Mouse (Mus musculus) midbrain, embryonic 14.5 days (tissue): ENCODE data around the gene Ndufb10. TPM values are rescaled to one million over a fixed set of nuclear protein-coding genes. Genes with fewer than 3 reads are reported as not detected.
A peak's percentile ranks its signal among the peaks of the same experiment; 100 is the strongest.

Source experiments
- ATAC-seq: fragments of 200-750 bp; cut with Nextera tagmentation; 2 replicates; pipeline ENCODE4 v1.8.0; 2017; ENCODE audit warnings: moderate number of reproducible peaks, moderate library complexity; ENCODE audit not compliant: low FRiP score, low TSS enrichment
- DNase-seq: peaks from one replicate; pipeline ENCODE4 v3.0.0-alpha.2; 2015
- H3K27ac ChIP-seq: fragments of 300-500 bp; sonication (generic); replicated peaks from 2 replicates; pipeline ENCODE4 v1.5.1; 2014; ENCODE audit warnings: mild to moderate bottlenecking, low read depth, low read length, moderate library complexity
- H3K27me3 ChIP-seq: fragments of 300-500 bp; sonication (generic); 2 replicates; pipeline ENCODE4 v1.6.1; 2014; ENCODE audit warnings: low read length, control low read depth, mixed read lengths; ENCODE audit not compliant: control insufficient read depth, insufficient read depth
- H3K36me3 ChIP-seq: fragments of 300-500 bp; sonication (generic); 2 replicates; pipeline ENCODE4 v1.6.1; 2014; ENCODE audit warnings: low read length, control low read depth; ENCODE audit not compliant: control insufficient read depth, insufficient read depth
- H3K4me1 ChIP-seq: fragments of 300-500 bp; sonication (generic); 2 replicates; pipeline ENCODE4 v1.6.1; 2014; ENCODE audit warnings: mild to moderate bottlenecking, antibody characterized with exemption, low read length, control low read depth; ENCODE audit not compliant: control insufficient read depth, insufficient read depth
- H3K4me2 ChIP-seq: fragments of 300-500 bp; sonication (generic); 2 replicates; pipeline ENCODE4 v1.6.1; 2014; ENCODE audit warnings: mild to moderate bottlenecking, low read length, moderate library complexity
- H3K4me3 ChIP-seq: fragments of 300-500 bp; sonication (generic); replicated peaks from 2 replicates; pipeline ENCODE4 v1.5.1; 2014; ENCODE audit warnings: low read depth, low read length
- H3K9ac ChIP-seq: fragments of 300-500 bp; sonication (generic); replicated peaks from 2 replicates; pipeline ENCODE4 v1.6.1; 2014; ENCODE audit warnings: mild to moderate bottlenecking, low read length, moderate library complexity
- H3K9me3 ChIP-seq: fragments of 300-500 bp; sonication (generic); 2 replicates; pipeline ENCODE4 v1.6.1; 2016; ENCODE audit warnings: low read length, control low read depth, mixed read lengths; ENCODE audit not compliant: control insufficient read depth
- WGBS: fragments of 180-500 bp; shearing (Covaris S2); extraction: QIAGEN DNeasy Blood & Tissue Kit; methylation state at CpG from one replicate; pipeline ENCODE4 v1.1.7; 2014; 5-methylcytosine and 5-hydroxymethylcytosine counted together
- polyA plus RNA-seq: library from polyadenylated mRNA; unstranded; fragments of >200 nt; fragmentation: Nextera tagmentation; extraction: Ambion mirVana; gene quantifications from 2 replicates; pipeline ENCODE4 v1.2.1, GENCODE M21; 2014

The Ndufb10 gene
- polyA plus RNA-seq, 1 experiment from 2014 or later = 282 TPM

GRCm38 (mm10) chr17:24737135-24737810 is 13.0 kb upstream of the Ndufb10 start:
- ATAC-seq = no peak
- WGBS = 27% methylated on average over 8 of the region's 8 CpGs
- Histone ChIP-seq H3K9ac (peak overlapping the region; percentile 50; the same call in 1 of the 2 replicates), H3K27ac (no peak overlapping the region), H3K36me3 (no peaks in the 10 kb centered on the region), H3K27me3 (no peaks in the 10 kb centered on the region), H3K4me2 (peak overlapping the region; percentile 80), H3K4me1 (0 out of 2 replicates have a peak, but pooled peaks cover 6% of the 10 kb centered on the region), H3K9me3 (no peaks in the 10 kb centered on the region), H3K4me3 (peak overlapping the region; percentile 48)
- no peak for DNase-seq

DNA sequence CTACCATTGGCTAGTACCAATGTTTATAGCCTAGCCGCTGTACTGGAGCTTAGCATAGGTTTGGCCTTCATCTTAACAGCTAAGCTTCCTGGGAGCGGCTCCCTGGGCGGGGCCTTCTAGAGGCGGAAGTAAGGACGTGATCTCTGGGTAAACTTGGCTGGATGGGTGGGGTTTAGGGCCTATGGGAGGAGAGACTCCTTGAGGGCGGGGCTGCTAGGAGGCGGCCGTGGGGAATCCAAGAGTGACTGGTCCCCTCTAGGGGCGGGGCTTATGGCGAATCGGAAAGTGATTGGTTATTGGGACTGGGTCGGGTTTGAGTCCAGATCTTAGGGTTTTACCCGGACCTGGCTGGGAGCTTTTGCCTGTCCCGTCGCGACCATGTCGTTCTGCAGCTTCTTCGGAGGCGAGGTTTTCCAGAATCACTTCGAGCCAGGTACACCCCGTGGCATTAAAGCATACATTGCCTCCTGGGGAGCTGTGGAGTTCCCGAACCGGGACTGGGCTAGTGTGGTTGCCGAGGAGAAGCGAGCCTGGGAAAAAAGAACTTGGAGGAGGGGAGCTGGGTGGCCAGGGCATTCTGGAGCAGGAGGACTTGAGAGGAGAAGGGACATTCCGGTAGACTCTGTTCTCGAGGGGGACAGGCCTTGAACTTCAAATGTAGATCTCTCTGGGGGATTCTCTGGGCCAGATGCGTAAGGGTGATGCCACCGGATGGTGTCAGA is 12.2 kb upstream of the Ndufb10 start, which contains the start of gene Msrb1:
TSS of gene Msrb1 (plus strand) at position 313 of the 722 bp plus-strand sequence.
- H3K4me2 ChIP-seq = peak within 1 kb of the TSS; percentile 80
- H3K27ac ChIP-seq = peak within 1 kb of the TSS; percentile 45; the same call in 1 of the 2 replicates
- H3K4me3 ChIP-seq = peak within 1 kb of the TSS; percentile 48
- WGBS = 2% methylated on average over 29 of the region's 29 CpGs
- 0 out of 2 replicates have a peak, but pooled peaks cover 6% of the 10 kb centered on the region for H3K4me1 ChIP-seq
- H3K36me3 ChIP-seq = no peaks in the 10 kb centered on the region
- DNase-seq (peak; percentile 95), ATAC-seq (peak; percentile 92)
- peak within 1 kb of the TSS; percentile 50 for H3K9ac ChIP-seq
- no peaks in the 10 kb centered on the region for H3K9me3 ChIP-seq
- no peaks in the 10 kb centered on the region for H3K27me3 ChIP-seq

DNA sequence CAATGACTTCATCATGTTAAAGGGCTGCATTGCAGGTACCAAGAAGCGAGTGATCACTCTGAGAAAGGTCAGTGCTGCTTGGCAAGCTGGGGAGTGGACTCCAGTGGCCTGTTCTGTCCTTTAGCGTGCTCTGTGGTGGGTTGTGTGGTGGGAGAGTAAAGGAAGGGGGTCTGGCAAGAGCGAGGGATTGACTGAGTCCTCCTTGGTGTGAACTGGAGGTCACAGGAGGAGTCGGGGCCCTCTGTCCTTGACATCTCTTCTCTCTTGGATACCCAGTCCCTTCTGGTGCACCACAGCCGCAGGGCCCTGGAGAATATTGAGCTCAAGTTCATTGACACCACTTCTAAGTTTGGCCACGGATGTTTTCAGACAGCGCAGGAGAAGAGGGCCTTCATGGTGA is 11.2 kb upstream of the Ndufb10 start:
- no peak overlapping the region for H3K4me2 ChIP-seq
- no peaks in the 10 kb centered on the region for H3K36me3 ChIP-seq
- ATAC-seq (no peak), DNase-seq (no peak)
- H3K27me3 ChIP-seq = no peaks in the 10 kb centered on the region
- no peak overlapping the region for H3K4me3 ChIP-seq
- no peak overlapping the region for H3K27ac ChIP-seq
- H3K4me1 ChIP-seq = 0 out of 2 replicates have a peak, but pooled peaks cover 6% of the 10 kb centered on the region
- no peaks in the 10 kb centered on the region for H3K9me3 ChIP-seq
- H3K9ac ChIP-seq = no peak overlapping the region
- 86% methylated on average over 7 of the region's 7 CpGs for WGBS

GRCm38 (mm10) chr17:24734513-24734912 is 10.2 kb upstream of the Ndufb10 start:
- no peak overlapping the region for H3K27ac ChIP-seq
- H3K4me1 ChIP-seq = 0 out of 2 replicates have a peak, but pooled peaks cover 6% of the 10 kb centered on the region
- DNase-seq (no peak), ATAC-seq (no peak)
- no peak overlapping the region for H3K4me3 ChIP-seq
- no peaks in the 10 kb centered on the region for H3K9me3 ChIP-seq
- H3K36me3 ChIP-seq = no peaks in the 10 kb centered on the region
- no peaks in the 10 kb centered on the region for H3K27me3 ChIP-seq
- 92% methylated on average over 1 of the region's 1 CpGs for WGBS
- no peak overlapping the region for H3K9ac ChIP-seq
- no peak overlapping the region for H3K4me2 ChIP-seq

- no peak overlapping the region for H3K4me2 ChIP-seq
- H3K27ac ChIP-seq = no peak overlapping the region
- H3K9me3 ChIP-seq = no peaks in the 10 kb centered on the region
- ATAC-seq (no peak), DNase-seq (no peak)
- H3K27me3 ChIP-seq = no peaks in the 10 kb centered on the region
- no peak overlapping the region for H3K9ac ChIP-seq
- 92% methylated on average over 21 of the region's 21 CpGs for WGBS
- H3K36me3 ChIP-seq = no peaks in the 10 kb centered on the region
- no peak overlapping the region for H3K4me3 ChIP-seq
- 0 out of 2 replicates have a peak, but pooled peaks cover 6% of the 10 kb centered on the region for H3K4me1 ChIP-seq
Measured at GRCm38 (mm10) chr17:24733434-24734050, 9.3 kb upstream of the Ndufb10 start.

DNA sequence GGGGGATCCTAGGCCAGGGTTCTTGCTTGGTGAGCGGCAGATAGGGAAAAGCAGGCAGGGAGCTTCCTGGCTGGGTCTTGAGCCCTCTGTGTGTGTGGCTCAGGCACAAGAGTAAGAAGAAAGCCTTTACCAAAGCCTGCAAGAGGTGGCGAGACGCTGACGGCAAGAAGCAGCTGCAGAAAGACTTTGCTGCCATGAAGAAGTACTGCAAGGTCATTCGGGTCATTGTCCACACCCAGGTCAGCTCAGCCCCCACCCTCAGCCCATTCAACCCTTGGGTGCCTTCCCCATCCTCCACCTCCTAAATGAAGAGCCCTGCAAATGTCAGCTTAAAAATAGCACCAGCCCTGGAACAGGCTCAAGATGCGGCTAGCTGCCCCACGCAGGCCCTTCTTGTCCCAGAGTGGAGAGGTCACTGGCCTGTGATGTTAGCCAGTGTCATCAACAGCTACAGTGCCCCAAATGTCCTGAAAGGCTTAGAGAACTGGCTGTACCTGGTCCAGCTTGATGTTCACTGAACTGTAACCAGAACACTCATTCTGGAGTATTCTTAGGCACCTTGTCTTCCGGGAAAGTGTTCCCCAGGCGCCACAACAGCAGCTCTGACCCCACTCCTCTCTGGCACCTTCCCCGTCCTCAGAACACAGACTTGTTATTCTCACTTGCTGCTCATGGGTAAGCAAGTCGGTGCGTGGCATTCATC is 8.1 kb upstream of the Ndufb10 start:
- Histone ChIP-seq H3K4me2 (no peak overlapping the region), H3K36me3 (no peaks in the 10 kb centered on the region), H3K4me1 (0 out of 2 replicates have a peak, but pooled peaks cover 6% of the 10 kb centered on the region), H3K9me3 (no peaks in the 10 kb centered on the region), H3K27me3 (no peaks in the 10 kb centered on the region), H3K4me3 (no peak overlapping the region), H3K27ac (no peak overlapping the region), H3K9ac (no peak overlapping the region)
- ATAC-seq (no peak), DNase-seq (no peak)
- 81% methylated on average over 12 of the region's 12 CpGs for WGBS

DNA sequence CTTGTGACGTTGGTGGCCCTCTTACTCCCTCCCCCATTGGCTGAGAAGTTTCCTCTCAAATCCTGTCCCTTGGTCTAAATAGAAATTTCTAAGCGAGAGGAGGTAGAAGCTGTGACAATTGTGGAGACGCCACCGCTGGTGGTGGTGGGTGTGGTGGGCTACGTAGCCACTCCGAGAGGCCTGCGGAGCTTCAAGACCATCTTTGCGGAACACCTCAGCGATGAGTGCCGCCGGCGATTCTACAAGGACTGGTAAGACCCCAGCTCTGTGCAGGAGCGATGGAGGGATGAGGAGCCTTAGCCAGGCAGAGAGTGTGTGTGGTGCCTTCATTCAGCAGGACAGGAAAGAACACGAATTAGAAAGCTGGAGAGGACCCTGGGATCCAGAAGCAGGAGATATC is 6.5 kb upstream of the Ndufb10 start:
- no peak for ATAC-seq
- 85% methylated on average over 14 of the region's 14 CpGs for WGBS

DNA sequence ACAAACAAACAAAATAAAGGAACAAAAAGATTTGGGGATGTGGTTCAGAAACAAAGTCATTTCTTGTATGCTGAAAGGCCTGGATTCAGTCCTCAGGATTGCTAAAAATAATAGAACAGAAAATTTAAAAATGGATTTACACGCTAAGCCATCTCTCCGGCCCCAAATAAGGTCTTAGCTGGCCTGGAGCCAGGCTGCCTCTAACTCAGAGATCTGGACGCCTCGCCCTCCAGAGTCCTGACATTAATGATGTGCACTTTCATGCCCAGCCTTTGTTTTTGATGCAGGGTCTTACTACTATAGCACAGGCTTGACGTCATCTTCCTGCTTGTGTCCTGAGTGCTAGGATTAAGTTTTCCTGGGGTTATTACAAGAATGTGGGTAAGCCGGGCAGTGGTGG is 4.8 kb upstream of the Ndufb10 start:
- H3K9ac ChIP-seq = no peak overlapping the region
- H3K4me3 ChIP-seq = no peak overlapping the region
- H3K9me3 ChIP-seq = no peaks in the 10 kb centered on the region
- H3K27me3 ChIP-seq = no peaks in the 10 kb centered on the region
- ATAC-seq (no peak), DNase-seq (no peak)
- no peak overlapping the region for H3K27ac ChIP-seq
- H3K4me1 ChIP-seq = no peaks in the 10 kb centered on the region
- H3K4me2 ChIP-seq = no peak overlapping the region
- no peaks in the 10 kb centered on the region for H3K36me3 ChIP-seq
- 78% methylated on average over 6 of the region's 6 CpGs for WGBS

More for the DNA sequence above, 6.5 kb upstream of the Ndufb10 start:
- H3K4me3 ChIP-seq = no peak overlapping the region
- H3K27ac ChIP-seq = no peak overlapping the region
- no peak for DNase-seq
- no peaks in the 10 kb centered on the region for H3K4me1 ChIP-seq
- H3K27me3 ChIP-seq = no peaks in the 10 kb centered on the region
- no peaks in the 10 kb centered on the region for H3K36me3 ChIP-seq
- H3K4me2 ChIP-seq = no peak overlapping the region
- H3K9ac ChIP-seq = no peak overlapping the region
- no peaks in the 10 kb centered on the region for H3K9me3 ChIP-seq
